Mouse (Mus musculus) adrenal gland, postnatal 0 days (tissue): ENCODE results near the gene Dhx32. TPM values are rescaled to one million over a fixed set of nuclear protein-coding genes. Genes with fewer than 3 reads are reported as not detected.

Experiments used
- polyA plus RNA-seq: library from polyadenylated mRNA; unstranded; fragments of >200 nt; fragmentation: Nextera tagmentation; extraction: Ambion mirVana; gene quantifications from 2 replicates; pipeline ENCODE4 v1.2.1, GENCODE M21; 2015

The Dhx32 gene
- 29.0 and 58.2 TPM in 2 replicates for polyA plus RNA-seq

GRCm38 (mm10) chr7:133782717-133783435, at the start of gene Dhx32:
Gene Dhx32 (minus strand): TSS chr7:133782726.

DNA sequence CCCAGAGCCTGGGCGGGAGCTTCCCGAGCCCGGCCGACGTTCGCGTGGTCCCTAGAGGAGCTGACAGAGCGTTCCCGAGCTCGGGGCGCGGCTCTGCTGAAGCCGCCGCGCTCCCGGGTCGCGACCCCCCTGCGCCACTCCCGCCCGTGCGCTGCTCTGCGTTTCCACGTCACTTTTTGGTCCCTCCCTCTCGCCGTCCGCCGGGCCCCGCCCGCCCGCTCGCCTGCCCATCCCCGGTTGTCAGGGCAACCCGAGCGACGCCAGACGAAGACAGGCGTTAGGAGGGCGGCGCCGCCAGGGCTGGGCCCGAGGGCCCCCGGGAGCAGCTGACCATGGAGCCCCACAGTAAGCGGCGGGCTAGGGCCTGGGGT, 5.9 kb downstream of the Dhx32 start, which contains the start of gene Fank1:
TSS of gene Fank1 (plus strand) at position 236 of the 371 bp plus-strand sequence.

DNA sequence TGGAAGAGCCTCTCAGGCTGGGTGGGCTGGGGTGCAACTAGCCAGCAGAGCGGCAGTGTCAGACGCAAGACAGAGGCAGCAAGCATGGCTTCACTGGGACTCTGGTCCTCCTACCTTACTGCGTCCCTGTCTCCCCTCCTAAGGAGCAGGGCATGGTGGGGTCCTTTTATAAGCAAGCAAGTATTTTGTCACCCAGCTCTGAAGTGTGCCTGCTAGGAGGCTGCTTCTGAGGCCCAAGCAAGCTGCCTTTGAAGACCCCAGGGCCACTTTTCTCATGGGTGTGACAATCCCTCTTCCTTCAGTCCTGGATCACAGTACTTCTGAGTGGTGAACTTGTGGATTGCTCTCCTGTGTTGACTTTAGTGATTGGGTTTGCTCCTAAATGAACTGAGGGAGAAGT, 102.6 kb downstream of the Dhx32 start, which contains the start of gene Mmp21:
TSS of gene Mmp21 (minus strand) at position 101 of the 400 bp plus-strand sequence.

Other genes with a start within 250 kb of the Dhx32 start
- gene Tex36, start 180.6 kb downstream of the Dhx32 start, polyA plus RNA-seq = 0.39 TPM in 1 of 2 replicates, not detected in the other
- gene Edrf1, start 145.2 kb downstream of the Dhx32 start, polyA plus RNA-seq = 7.1 and 8.6 TPM in 2 replicates
- gene Mmp21, start 102.7 kb downstream of the Dhx32 start, polyA plus RNA-seq = 0.06 TPM in 1 of 2 replicates, not detected in the other
- 84.4 and 118 TPM in 2 replicates for gene Bccip, start 73.4 kb downstream of the Dhx32 start, polyA plus RNA-seq
- 29.3 and 38.9 TPM in 2 replicates for gene Uros, start 72.7 kb downstream of the Dhx32 start, polyA plus RNA-seq
- 0.50 and 1.1 TPM in 2 replicates for gene Fank1, start 5.9 kb downstream of the Dhx32 start, polyA plus RNA-seq